8 mouse cellular contexts compared by ENCODE assay signal in genomic region chr17:34655160-34655559, GRCm38 (mm10). TPM values are rescaled to one million over a fixed set of nuclear protein-coding genes. Genes with fewer than 3 reads are reported as not detected.
A peak's percentile ranks its signal among the peaks of the same experiment; 100 is the strongest.
DNase-seq lines count a peak whose midpoint lies in the region; ATAC-seq and TF ChIP-seq lines count a peak whose summit lies in the region.
"Had no signal": no experiment of that assay in that cellular context is flagged by ENCODE, and none has a peak within 500 bp of the region (broad histone marks: within the 10 kb centered on the region; RNA-seq: fewer than 3 reads in every experiment).

No protein-coding gene starts in this region.

- 90% methylated on average over 7 of the region's 7 CpGs for WGBS in limb, embryonic 11.5 days
- WGBS in limb, embryonic 10.5 days: 84% methylated on average over 7 of the region's 7 CpGs
- 70% methylated on average over 7 of the region's 7 CpGs for WGBS in embryonic facial prominence, embryonic 15.5 days
- whole genome bisulfite sequencing in kidney, adult 2 months: 59% methylated on average over 7 of the region's 7 CpGs

- peaks cover 15% of the 10 kb centered on the region for H3K36me3 ChIP-seq in limb, embryonic 11.5 days (ENCODE audit: control insufficient read depth, insufficient read depth, low read length)
- H3K36me3 ChIP-seq in limb, embryonic 10.5 days: peaks cover 58% of the 10 kb centered on the region
- H3K36me3 ChIP-seq in embryonic facial prominence, embryonic 15.5 days: peaks cover 46% of the 10 kb centered on the region
- no peaks in the 10 kb centered on the region; the same call in 1 of the 2 replicates for H3K36me3 ChIP-seq in kidney, adult 2 months (ENCODE audit: control insufficient read depth, insufficient read depth, low read length)

- H3K27ac ChIP-seq in limb, embryonic 11.5 days (replicated peaks; ENCODE audit: low read depth, low read length): no peak overlapping the region
- H3K27ac ChIP-seq in limb, embryonic 10.5 days: no peak overlapping the region
- peak overlapping the region; percentile 66 for H3K27ac ChIP-seq in embryonic facial prominence, embryonic 15.5 days (replicated peaks)
- peak overlapping the region; percentile 41; the same call in 1 of the 2 replicates for H3K27ac ChIP-seq in kidney, adult 2 months (ENCODE audit: insufficient read depth, low read depth, low read length)
- H3K27ac ChIP-seq: liver, embryonic 14.5 days had no signal

- DNase-seq in limb, embryonic 11.5 days (ENCODE audit: low spot score): no peak
- no peak for DNase-seq in limb, embryonic 10.5 days (ENCODE audit: low spot score)
- DNase-seq in kidney, adult 2 months: peak; percentile 88
- DNase-seq in lung, postnatal 36 days: peak; percentile 82
- DNase-seq in spleen, adult 12 weeks (ENCODE audit: low spot score): no peak
- no peak for DNase-seq in spleen, postnatal 14 days (ENCODE audit: low spot score in 2 of 2)

- no peak overlapping the region for H3K4me2 ChIP-seq in limb, embryonic 11.5 days (ENCODE audit: low read depth, severe bottlenecking)
- H3K4me2 ChIP-seq in embryonic facial prominence, embryonic 15.5 days (replicated peaks): no peak overlapping the region

- H3K4me1 ChIP-seq in limb, embryonic 11.5 days (ENCODE audit: control insufficient read depth, insufficient read depth, low read length): 0 out of 2 replicates have a peak, but pooled peaks cover 2% of the 10 kb centered on the region
- H3K4me1 ChIP-seq in limb, embryonic 10.5 days: peaks cover 25% of the 10 kb centered on the region
- H3K4me1 ChIP-seq in embryonic facial prominence, embryonic 15.5 days: peaks cover 22% of the 10 kb centered on the region
- H3K4me1 ChIP-seq in kidney, adult 2 months (ENCODE audit: control insufficient read depth, insufficient read depth, low read length): peaks cover 17% of the 10 kb centered on the region

- H3K9ac ChIP-seq in limb, embryonic 11.5 days (ENCODE audit: low read length): 0 out of 2 replicates have a peak overlapping the region, but pooled peaks have one; percentile 12
- H3K9ac ChIP-seq in embryonic facial prominence, embryonic 15.5 days: no peak overlapping the region
- H3K9ac ChIP-seq: liver, embryonic 14.5 days had no signal

- TF ChIP-seq CTCF in kidney, adult 2 months (conservative IDR thresholded peaks at IDR 0.05; ENCODE audit: insufficient read depth, insufficient read length, low read depth, low read length): no peak

- no peaks in the 10 kb centered on the region for H3K9me3 ChIP-seq in limb, embryonic 11.5 days (ENCODE audit: control insufficient read depth, low read length)
- no peaks in the 10 kb centered on the region for H3K9me3 ChIP-seq in limb, embryonic 10.5 days (replicated peaks)
- H3K9me3 ChIP-seq in embryonic facial prominence, embryonic 15.5 days (replicated peaks): no peaks in the 10 kb centered on the region

- H3K27me3 ChIP-seq in limb, embryonic 11.5 days (ENCODE audit: control insufficient read depth, insufficient read depth, low read length): peaks cover 8% of the 10 kb centered on the region
- peaks cover 18% of the 10 kb centered on the region for H3K27me3 ChIP-seq in limb, embryonic 10.5 days (ENCODE audit: low read depth, poor library complexity, severe bottlenecking)
- peaks cover 16% of the 10 kb centered on the region for H3K27me3 ChIP-seq in embryonic facial prominence, embryonic 15.5 days
- no peaks in the 10 kb centered on the region for H3K27me3 ChIP-seq in kidney, adult 2 months (replicated peaks; ENCODE audit: control insufficient read depth, insufficient read depth, low read length)

- no peak overlapping the region for H3K4me3 ChIP-seq in limb, embryonic 11.5 days (ENCODE audit: low read depth, low read length)
- H3K4me3 ChIP-seq in limb, embryonic 10.5 days: no peak overlapping the region; the same call in 1 of the 2 replicates
- no peak overlapping the region for H3K4me3 ChIP-seq in embryonic facial prominence, embryonic 15.5 days (replicated peaks)
- H3K4me3 ChIP-seq in kidney, adult 2 months (ENCODE audit: insufficient read depth, low read depth, low read length): no peak overlapping the region

- no peak for ATAC-seq in limb, embryonic 11.5 days (ENCODE audit: insufficient number of reproducible peaks, low FRiP score, low TSS enrichment, low read depth)
- no peak; the same call in 1 of the 2 replicates for ATAC-seq in embryonic facial prominence, embryonic 15.5 days (ENCODE audit: insufficient number of reproducible peaks, low FRiP score, low TSS enrichment, low read depth)

- TF ChIP-seq POLR2A in kidney, adult 2 months (IDR thresholded peaks at IDR 0.05; ENCODE audit: low read depth, low read length): no peak

RNA-seq across cellular contexts. Expression of gene Atf6b, which starts 8.2 kb away (rescaled TPM):
- 63.4 and 71.4 TPM in 2 replicates for polyA plus RNA-seq in limb, embryonic 11.5 days (2014; fragmentation: Nextera tagmentation; extraction: Ambion mirVana)
- 101 TPM in 2 replicates for polyA plus RNA-seq in limb, embryonic 10.5 days (2016; fragmentation: Nextera tagmentation; extraction: Ambion mirVana)
- 88.8 and 94.7 TPM in 2 replicates for polyA plus RNA-seq in embryonic facial prominence, embryonic 15.5 days (2015; fragmentation: Nextera tagmentation; extraction: Ambion mirVana)
- 52.5 and 65.5 TPM in 2 replicates for polyA plus RNA-seq in kidney, adult 2 months (2012; rRNA removed)

RNA-seq across cellular contexts. Expression of gene Fkbpl, which starts 10.6 kb away (rescaled TPM):
- polyA plus RNA-seq in limb, embryonic 11.5 days (2014; fragmentation: Nextera tagmentation; extraction: Ambion mirVana): 13.1 and 19.3 TPM in 2 replicates
- 17.9 and 18.9 TPM in 2 replicates for polyA plus RNA-seq in limb, embryonic 10.5 days (2016; fragmentation: Nextera tagmentation; extraction: Ambion mirVana)
- 16.2 and 16.8 TPM in 2 replicates for polyA plus RNA-seq in embryonic facial prominence, embryonic 15.5 days (2015; fragmentation: Nextera tagmentation; extraction: Ambion mirVana)
- 5.5 and 5.8 TPM in 2 replicates for polyA plus RNA-seq in kidney, adult 2 months (2012; rRNA removed)

RNA-seq across cellular contexts. Expression of gene Tnxb, which starts 15.2 kb away (rescaled TPM):
- polyA plus RNA-seq in limb, embryonic 11.5 days (2014; fragmentation: Nextera tagmentation; extraction: Ambion mirVana): not detected in 2 replicates
- polyA plus RNA-seq in limb, embryonic 10.5 days (2016; fragmentation: Nextera tagmentation; extraction: Ambion mirVana): not detected in 2 replicates
- polyA plus RNA-seq in embryonic facial prominence, embryonic 15.5 days (2015; fragmentation: Nextera tagmentation; extraction: Ambion mirVana): 0.48 and 0.87 TPM in 2 replicates
- polyA plus RNA-seq in kidney, adult 2 months (2012; rRNA removed): 5.5 and 8.5 TPM in 2 replicates

RNA-seq across cellular contexts. Expression of gene Prrt1, which starts 25.8 kb away (rescaled TPM):
- polyA plus RNA-seq in limb, embryonic 11.5 days (2014; fragmentation: Nextera tagmentation; extraction: Ambion mirVana): 0.17 and 0.20 TPM in 2 replicates
- 0.08 TPM in 1 of 2 replicates, not detected in the other for polyA plus RNA-seq in limb, embryonic 10.5 days (2016; fragmentation: Nextera tagmentation; extraction: Ambion mirVana)
- polyA plus RNA-seq in embryonic facial prominence, embryonic 15.5 days (2015; fragmentation: Nextera tagmentation; extraction: Ambion mirVana): 1.3 and 1.5 TPM in 2 replicates
- 2.7 and 3.2 TPM in 2 replicates for polyA plus RNA-seq in kidney, adult 2 months (2012; rRNA removed)

RNA-seq across cellular contexts. Expression of gene Ppt2, which starts 26.9 kb away (rescaled TPM):
- 24.8 and 26.1 TPM in 2 replicates for polyA plus RNA-seq in limb, embryonic 11.5 days (2014; fragmentation: Nextera tagmentation; extraction: Ambion mirVana)
- 21.0 and 21.6 TPM in 2 replicates for polyA plus RNA-seq in limb, embryonic 10.5 days (2016; fragmentation: Nextera tagmentation; extraction: Ambion mirVana)
- polyA plus RNA-seq in embryonic facial prominence, embryonic 15.5 days (2015; fragmentation: Nextera tagmentation; extraction: Ambion mirVana): 27.5 and 28.3 TPM in 2 replicates
- polyA plus RNA-seq in kidney, adult 2 months (2012; rRNA removed): 118 and 123 TPM in 2 replicates

Comparison
In these comparisons a context has a peak if more than half of its experiments do, and no peak if none do; other contexts are left out.
1. DNase-seq: peak in kidney, adult 2 months (single experiment) and lung, postnatal 36 days (single experiment); none in limb, embryonic 11.5 days (single experiment), limb, embryonic 10.5 days (single experiment), spleen, adult 12 weeks (single experiment) and spleen, postnatal 14 days (0 of 2).
2. H3K27ac ChIP-seq: peak in embryonic facial prominence, embryonic 15.5 days (single experiment) and kidney, adult 2 months (single experiment); none in limb, embryonic 11.5 days (single experiment) and limb, embryonic 10.5 days (single experiment).